Mouse (Mus musculus) retina, postnatal 1 day (tissue): ENCODE results near the gene Fndc10.
"Not testable (repeated sequence)": the region's sequence is repeated elsewhere in the genome, so short reads cannot be mapped to it uniquely, and the experiment has no call there.

Experiments used
- DNase-seq: peaks from one replicate; pipeline ENCODE4 v3.0.0-alpha.2; 2012

The Fndc10 gene

GRCm38 (mm10) chr4:155738262-155738661 is 44.1 kb downstream of the Fndc10 start:
- no peak for DNase-seq

GRCm38 (mm10) chr4:155739152-155739551 is 45.0 kb downstream of the Fndc10 start:
- DNase-seq = no peak

GRCm38 (mm10) chr4:155739741-155740636 is 45.8 kb downstream of the Fndc10 start:
- DNase-seq = no peak

GRCm38 (mm10) chr4:155740681-155741080 is 46.5 kb downstream of the Fndc10 start:
- DNase-seq = not testable (repeated sequence)

GRCm38 (mm10) chr4:155742684-155743083 is 48.5 kb downstream of the Fndc10 start:
- no peak for DNase-seq

- DNase-seq = no peak
Observed at GRCm38 (mm10) chr4:155744474-155744873, 50.3 kb downstream of the Fndc10 start.

GRCm38 (mm10) chr4:155745136-155745535 is 51.0 kb downstream of the Fndc10 start:
- DNase-seq = no peak
